Mouse (Mus musculus) left cerebral cortex, postnatal 25 days (tissue): ENCODE measurements around the gene AC109138.7. TPM values are rescaled to one million over a fixed set of nuclear protein-coding genes. Genes with fewer than 3 reads are reported as not detected.
A peak's percentile ranks its signal among the peaks of the same experiment; 100 is the strongest.

Experiments
- DNase-seq, 2 experiments: peaks; one replicate each; pipeline ENCODE4 v3.0.0; 2022; ENCODE audit warnings: low spot score in 2 of 2, mixed read lengths in 1 of 2
- intact Hi-C: fragments of 180-260 bp; cut with DNase I; formaldehyde crosslinking; loops from one replicate; pipeline ENCODE4 v1.15.1; 2025
- total RNA-seq, 2 experiments: library from RNA; stranded (reverse); gene quantifications; 2 replicates each; pipeline ENCODE4 v1.2.3; 2021

Gene AC109138.7
- total RNA-seq: not detected

- intact Hi-C loops: no loop called here
- DNase-seq: no peak
Measured at GRCm38 (mm10) chr19:4214071-4214770, at the start of gene AC109138.7, which contains the start of gene Clcf1. Gene AC109138.7 (plus strand): TSS chr19:4214357. Gene Clcf1 (plus strand): TSS chr19:4214238.

GRCm38 (mm10) chr19:4164721-4165120 is 49.4 kb upstream of the AC109138.7 start:
- intact Hi-C loops: no loop called here
- no peak for DNase-seq

- intact Hi-C loops: no loop called here
- DNase-seq: no peak
Measured at GRCm38 (mm10) chr19:4166678-4167476, 47.3 kb upstream of the AC109138.7 start.

DNA sequence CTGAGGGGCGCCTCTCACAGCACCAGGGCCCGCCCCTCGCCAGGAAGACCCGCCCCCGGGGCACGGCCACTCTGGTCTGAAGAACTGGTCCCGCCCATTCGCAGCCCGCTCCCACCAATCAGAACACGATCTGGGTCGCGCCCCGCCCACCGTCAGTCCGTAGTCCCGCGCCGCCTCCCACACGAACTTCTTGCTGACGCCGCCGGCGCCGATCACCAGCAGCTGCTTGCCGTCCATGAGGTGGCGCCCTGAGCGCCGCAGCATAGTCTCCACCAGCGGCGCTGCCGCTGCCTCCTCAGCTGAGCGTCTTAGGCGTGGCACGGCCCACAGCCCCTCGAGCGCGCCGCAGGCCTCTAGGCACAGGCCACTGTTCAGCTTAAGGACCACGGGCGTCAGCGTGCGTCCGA is 44.8 kb upstream of the AC109138.7 start:
- DNase-seq: peak; percentile 99 to 100
- intact Hi-C loops: loop anchor here (1.0 to 2.0 kb wide), 2 partner anchors 23 to 59 kb away; partner anchors contain the start of gene Ppp1ca

- no peak for DNase-seq
- intact Hi-C loops: loop anchor here (1.0 to 2.0 kb wide), 2 partner anchors 23 to 58 kb away; partner anchors contain the start of gene Ppp1ca
Measured at GRCm38 (mm10) chr19:4169810-4170209, 44.3 kb upstream of the AC109138.7 start.

GRCm38 (mm10) chr19:4170723-4171392 is 43.3 kb upstream of the AC109138.7 start:
- no peak for DNase-seq
- intact Hi-C loops: no loop called here

DNA sequence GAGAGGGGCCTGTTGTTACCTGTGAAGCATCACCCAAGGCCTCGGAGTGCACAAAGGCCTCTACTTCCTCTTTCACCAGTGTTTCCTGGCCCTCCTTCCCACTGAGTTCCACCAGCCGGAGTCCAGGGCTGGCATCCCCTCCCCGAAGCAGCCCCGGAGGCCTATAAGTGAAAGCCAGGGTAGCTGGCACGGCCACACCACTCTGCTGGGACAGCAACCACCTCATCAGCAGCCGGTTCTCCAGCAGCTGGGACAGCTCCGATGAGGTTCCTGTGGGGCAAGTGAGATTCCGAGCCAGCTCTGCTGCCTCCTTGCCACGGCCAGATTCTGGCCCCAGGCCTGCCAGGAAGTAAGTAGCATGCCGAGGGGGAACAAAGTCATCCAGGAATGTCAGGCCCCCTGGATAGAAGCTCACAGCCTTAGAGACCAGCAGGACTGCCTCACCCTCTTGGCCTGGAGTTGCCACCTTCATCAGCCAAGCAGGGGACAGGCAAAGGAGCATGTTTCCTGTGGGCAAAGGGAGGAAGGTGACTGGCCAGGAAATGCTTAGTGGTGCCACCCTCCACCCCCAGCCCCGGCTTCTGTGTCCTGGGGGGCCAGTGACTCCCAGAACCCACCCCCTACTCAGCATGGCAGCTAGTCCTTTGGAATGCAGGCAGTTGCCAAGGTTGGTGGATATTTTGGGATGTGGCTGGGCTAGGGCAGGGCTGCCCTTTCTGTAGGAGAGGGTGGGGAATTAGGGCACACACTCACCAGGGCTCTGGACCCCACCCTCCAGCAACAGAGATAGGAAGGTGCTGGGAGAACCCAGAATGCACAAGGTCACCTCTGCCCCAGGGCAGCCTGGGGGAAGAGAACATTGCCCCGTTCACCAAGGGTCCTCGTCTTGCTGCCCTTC is 42.5 kb upstream of the AC109138.7 start:
- DNase-seq: no peak

GRCm38 (mm10) chr19:4172925-4173324 is 41.2 kb upstream of the AC109138.7 start:
- intact Hi-C loops: no loop called here
- no peak for DNase-seq

More for the DNA sequence above, 42.5 kb upstream of the AC109138.7 start:
- intact Hi-C loops: no loop called here

DNA sequence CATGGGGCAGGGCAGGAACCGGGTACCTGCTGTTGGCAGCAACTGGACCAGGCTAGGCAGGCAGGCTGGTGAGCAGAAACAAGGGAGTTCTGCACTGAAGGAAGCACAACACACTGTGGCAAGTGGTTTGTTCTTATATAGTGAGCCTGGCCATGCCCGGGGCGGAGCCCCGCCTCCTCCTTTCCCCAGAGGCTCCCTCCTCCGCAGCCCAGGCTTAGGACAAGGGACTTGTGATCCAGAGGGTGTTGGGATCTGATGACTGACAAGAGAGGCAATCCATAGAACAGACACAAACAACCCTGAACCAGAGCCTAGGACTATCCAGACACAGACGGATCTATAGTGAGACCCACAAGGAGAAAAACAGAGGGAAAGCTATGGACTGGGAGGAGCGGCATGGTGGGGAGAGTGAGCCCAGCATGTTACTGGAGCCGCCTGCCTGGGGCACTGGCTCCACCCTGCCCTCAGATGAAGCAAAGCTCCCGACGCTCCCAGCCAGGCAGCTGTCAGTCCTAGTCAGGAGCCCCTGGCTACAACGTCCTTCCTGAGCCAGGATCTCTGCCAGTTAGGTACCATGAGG is 38.7 kb upstream of the AC109138.7 start, which contains the start of gene Carns1:
Gene Carns1 (minus strand): TSS at position 112 of the 580 bp plus-strand sequence.
- peak in 1 of 2 experiments; percentile 51 for DNase-seq
- intact Hi-C loops: no loop called here

DNA sequence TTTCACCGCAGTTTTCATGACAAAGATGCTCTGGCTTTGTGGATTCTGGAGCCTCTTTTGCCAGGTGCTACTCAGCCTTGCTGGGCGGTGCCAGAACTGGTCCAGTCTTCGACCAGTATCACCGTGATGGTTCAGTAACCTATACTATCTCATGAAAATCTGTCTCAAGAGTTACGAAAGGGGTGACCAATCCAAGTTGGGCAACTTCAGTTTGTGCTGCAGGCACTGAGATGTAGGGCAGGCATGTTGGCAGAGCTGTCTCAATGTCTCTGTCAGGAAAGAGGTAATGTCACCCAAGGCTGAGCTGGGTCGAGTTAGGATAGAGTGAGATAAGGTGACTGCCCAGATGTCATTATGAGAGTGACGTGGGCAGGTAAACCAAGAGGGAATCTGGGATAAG is 33.7 kb upstream of the AC109138.7 start:
- intact Hi-C loops: no loop called here
- DNase-seq: no peak

DNA sequence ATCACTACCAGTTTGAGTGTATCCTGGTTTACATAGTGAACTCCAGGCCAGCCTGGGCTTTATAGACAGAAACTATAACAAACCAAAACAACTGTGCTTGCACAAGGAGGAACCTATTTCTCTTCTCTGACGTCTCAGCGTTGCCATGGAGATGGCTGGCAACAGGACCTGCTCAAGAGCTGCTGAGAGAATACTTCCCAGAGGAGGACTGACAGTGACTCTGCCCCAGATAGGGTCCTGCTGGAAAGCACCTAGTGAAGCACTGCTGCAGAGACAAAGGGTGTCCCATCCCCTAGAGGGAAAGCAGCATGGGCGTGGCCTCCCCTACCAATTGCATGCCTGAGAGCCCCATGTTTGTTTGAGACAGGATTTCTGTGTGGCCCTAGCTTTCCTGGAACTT is 32.3 kb upstream of the AC109138.7 start:
- intact Hi-C loops: no loop called here
- DNase-seq: peak; percentile 80 to 94

DNA sequence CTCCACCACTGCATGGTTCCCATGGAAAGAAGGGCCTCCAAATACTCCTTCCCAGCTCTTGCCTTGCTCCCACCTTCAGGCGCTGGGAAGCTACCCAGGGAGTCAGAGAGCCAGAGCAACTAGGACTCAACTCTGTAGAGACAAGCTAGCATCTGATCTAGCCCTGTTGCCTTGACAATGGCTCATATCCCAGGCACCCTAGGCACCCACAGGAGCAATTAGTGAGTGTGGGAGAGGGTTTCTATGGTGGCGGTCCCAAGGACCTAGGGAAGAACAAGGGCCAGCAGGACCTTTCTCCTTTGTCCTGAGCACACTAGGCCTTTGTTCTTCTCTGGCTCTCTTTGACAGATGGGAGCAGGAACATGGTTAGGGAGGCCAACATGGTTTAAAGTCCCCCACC is 30.5 kb upstream of the AC109138.7 start:
- intact Hi-C loops: no loop called here
- no peak for DNase-seq

DNA sequence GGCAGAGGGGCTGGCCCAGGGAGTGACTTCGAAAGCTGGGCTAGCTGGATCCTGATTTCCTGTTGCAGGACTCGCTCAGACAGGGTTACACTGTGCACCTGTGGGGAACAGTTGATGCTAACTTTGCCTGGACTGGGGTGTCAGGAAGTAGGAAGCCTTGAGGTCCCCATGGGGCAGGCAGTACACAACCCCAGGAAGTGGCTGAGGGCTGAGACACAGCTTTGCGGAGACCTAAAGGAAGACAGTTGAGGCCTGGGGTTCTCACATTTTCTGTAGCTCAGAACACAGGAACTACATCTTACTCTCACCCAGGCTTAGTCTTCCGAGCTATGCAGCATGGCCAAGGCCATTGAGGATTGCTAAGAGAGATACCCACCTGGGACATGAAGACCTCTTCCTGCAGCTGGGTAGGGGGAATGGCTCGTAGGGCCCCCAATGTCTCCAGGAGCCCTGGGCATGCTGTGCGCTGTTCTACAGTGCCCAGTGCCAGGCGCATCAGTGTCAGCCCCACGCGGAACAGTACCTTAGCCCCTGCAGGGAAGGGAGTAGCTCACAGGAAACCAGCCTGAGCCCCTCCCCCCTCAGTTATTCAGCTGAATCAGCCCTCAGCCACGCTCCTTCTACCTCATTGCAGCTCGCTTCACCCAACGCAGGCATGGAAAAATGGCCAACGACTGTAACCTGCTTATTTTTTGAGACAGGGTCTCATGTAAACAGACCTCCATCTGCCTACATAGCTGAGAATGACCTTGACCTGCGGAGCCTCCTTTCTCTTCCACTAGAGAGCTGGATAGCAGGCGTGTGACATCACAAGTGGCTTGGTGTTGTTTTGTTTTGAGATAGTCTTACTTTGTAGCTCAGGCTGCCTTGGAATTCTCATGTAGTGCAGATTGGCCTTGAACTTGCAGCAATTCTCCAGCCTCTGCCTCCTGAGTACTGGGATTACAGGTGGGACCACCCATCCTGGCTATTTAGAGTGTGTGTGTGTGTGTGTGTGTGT is 28.9 kb upstream of the AC109138.7 start:
- no peak for DNase-seq
- intact Hi-C loops: no loop called here

DNA sequence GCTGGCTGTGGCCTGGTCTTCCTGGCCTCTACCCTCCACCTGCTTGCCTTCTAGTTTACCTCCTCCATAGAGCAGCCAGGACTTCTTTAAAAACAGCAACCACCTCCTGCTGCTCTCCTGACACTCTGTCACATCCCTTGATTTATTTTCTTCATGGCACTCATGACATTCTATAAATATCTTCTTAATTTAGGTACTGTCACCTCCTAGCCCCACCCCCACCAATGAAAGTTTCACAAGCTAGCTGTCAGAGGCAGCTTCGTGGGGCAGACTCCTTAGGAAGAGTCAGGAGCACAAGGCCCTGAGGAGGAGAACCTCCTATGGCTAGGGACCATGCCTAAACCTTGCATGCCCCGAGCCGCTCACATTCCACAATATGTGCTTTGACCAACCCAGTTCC is 26.9 kb upstream of the AC109138.7 start:
- intact Hi-C loops: no loop called here
- no peak for DNase-seq

DNA sequence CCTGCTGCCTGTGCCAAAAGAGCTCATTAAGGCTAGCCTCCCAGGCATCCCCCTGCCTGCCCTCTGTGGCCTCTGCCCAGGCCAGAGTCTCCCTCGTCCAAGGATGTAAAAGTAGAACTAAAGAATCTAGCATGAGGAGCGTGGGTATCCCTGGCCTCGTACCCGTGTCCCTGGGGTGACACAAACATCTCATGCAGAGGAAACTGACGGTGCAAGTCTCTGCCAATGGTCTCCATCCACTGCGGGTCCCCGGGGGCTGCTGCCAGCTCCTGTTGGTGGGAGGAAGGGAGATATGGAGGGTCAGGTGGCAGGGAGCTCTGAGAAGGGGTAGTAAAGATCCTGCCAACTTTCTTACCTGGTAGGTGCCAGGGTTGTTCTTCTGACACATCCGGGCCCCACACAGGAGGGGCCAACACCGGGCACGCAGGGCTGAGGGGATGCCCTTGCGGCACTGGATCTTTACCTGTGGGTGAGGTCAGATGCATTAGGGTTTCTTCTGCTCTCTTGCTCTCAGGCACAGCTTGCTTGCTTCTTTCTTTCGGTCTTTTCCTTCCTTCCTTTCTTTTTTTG is 25.0 kb upstream of the AC109138.7 start:
- DNase-seq: no peak
- intact Hi-C loops: no loop called here

DNA sequence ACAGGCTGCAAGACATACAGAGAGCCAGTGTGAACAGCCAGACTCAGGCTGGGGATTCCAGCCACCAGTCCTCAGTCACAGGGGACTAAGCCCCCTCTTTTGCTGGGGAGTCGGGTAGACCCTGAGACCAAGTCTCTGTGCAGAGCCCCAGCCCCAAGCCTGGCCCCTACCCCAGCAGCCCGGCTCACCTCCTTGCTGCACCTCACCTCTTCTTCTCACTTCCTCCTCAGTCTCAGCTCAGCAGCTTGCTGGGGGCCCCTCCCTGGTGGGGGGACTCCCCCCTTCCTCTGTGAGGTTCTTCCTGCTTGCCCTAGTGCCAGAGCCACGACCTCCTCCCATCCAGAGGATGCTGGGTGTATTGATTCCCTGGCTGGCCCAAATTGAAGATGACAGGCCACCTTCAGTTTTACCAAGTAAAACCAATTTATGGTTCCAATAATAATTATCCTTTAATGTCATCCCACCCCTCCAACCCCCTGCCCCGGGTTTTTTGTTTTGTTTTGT is 23.3 kb upstream of the AC109138.7 start, which contains the start of gene Tbc1d10c:
Gene Tbc1d10c (minus strand): TSS at position 454 of the 504 bp plus-strand sequence.
- intact Hi-C loops: no loop called here
- DNase-seq: no peak
